Mouse (Mus musculus) c-Kit-positive CD71-positive TER-119-negative erythroid progenitor cells, embryonic 14.5 days (primary cell): ENCODE measurements around the gene Sh3bgrl2.

Experiments used
- DNase-seq: peaks from one replicate; pipeline ENCODE4 v3.0.0-alpha.2; 2013; ENCODE audit warnings: low read depth

The Sh3bgrl2 gene

DNA sequence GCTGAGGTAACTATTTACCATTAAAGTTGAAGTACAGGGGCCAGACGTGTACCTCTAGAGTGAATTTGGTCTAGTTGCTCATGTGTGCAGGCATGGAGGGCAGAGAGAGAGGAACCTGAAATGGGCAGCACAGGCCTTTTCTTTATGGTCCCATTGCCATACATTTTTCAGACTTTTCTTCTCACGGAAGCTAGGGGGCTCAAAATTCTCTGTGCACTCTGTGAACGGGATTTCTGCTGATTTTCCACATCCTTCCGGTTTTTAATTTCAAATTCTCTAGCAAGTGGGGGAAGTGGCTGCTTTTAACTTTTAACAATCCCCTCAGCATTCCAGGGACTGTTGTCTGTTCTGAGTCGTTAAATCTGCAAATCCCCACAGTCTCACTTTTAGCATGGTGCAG lies 83.8 kb downstream of the Sh3bgrl2 start:
- DNase-seq, result no peak

DNA sequence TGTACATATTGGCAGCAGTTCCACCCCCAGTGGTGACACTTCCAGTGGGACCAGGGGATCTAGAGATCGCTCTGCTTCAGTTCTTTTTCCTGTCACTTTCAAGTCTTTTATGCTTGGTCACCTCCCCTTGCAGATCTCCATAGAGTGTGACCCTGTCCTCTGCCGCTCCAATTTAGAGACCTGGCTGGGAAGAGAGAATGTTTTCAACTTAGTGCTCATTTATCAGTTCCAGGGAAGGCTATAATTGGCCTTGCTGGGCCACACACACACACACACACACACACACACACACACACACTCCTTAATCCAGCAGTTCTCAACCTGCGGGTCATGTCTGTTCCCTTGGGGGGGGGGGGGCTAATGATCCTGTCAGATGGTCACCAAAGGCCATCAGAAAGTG lies 86.6 kb downstream of the Sh3bgrl2 start:
- no peak for DNase-seq

DNA sequence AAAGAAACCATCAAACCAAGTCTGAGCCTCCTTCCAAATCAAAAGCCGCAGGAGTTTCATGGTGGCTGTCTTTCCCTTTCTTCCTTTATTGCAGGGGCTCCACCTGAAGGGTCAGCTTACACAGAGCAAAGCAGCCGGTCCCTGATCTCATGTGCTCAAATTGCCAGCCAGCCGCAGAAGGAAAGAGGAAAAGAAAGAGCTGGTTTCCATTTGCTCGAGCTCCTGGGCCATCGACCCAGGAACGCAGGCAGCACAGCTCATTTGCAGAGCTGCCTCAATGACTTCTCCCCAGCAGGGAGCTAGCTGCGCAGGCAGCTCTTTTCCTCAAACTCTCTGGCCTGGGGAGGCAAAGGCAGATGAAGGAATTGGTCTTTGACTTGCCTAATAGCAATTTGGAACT lies 87.9 kb downstream of the Sh3bgrl2 start:
- no peak for DNase-seq

DNA sequence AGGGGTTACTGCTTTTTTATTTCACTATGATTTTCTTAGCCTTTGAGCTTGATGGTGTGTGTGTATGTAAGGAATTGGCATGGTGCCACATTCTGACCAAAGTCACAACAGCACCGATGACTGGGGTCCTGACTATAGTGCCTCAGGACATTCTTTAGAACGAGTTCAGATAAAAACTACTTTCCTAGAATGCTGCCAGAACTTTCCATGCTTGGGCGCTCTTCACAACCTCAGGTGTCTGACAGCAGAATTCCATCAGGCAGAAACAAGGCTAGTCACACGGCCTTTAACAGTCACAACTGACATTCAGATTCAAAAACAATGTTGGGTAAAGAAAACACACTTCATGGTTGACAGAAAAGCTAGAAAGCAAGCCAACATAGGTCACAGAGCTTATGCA lies 95.0 kb downstream of the Sh3bgrl2 start:
- DNase-seq, result no peak

DNA sequence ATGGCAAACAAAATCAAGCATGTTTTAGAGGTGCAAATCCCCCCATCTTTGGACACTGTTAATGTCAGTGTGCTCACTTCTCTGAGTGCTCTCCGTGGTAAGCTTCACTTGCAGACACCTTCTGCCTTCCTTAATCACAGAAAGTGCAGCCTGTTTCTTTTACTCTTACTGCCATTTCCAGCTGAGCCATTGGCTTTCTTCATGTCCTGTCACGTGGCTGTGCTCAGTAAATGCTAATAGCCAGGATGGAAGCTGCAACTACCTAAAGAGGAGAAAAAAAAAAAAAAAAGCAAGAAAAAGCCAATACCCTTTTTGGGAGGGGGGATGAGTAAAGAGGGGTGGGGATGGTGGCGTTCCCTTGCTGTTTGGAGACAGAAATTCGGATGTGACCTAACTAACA lies 95.7 kb downstream of the Sh3bgrl2 start:
- no peak for DNase-seq

DNA sequence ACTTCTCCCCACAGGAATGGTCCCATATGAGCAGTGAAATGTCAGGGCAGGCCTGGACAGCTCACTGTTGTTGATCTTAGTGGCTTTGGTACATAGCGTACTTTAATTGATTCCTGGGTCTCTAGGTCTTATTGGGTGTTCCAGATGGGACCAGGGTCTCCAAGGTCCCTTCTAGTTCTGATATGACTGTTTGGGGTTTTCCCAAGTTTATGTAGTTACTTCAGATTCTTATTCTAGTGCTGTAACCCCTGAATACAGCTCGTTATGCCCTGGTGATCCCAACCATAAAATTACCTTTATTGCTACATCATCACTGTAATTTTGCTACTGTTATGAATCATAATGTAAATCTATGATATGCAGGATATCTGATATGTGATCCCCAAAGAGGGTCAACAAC lies 98.1 kb downstream of the Sh3bgrl2 start:
- no peak for DNase-seq

DNA sequence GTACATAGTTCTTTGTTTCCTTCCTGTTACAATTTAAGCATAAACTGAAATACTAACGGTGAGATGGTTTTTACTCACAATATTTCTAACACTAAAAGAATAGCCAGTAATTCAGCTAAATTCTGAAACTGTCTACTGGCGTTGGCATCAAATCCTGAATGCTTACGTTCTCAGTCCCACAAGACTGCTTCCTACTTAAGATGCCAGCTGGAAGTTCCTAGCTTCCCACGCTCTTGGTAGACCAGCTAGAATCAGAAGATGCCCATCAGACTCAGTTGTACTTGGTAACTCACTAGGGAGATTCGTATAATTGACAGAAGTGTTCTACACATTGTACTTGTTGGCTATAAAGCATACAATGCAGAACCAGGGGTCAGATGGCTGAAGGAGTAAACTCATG lies 98.6 kb downstream of the Sh3bgrl2 start:
- DNase-seq, result no peak

DNA sequence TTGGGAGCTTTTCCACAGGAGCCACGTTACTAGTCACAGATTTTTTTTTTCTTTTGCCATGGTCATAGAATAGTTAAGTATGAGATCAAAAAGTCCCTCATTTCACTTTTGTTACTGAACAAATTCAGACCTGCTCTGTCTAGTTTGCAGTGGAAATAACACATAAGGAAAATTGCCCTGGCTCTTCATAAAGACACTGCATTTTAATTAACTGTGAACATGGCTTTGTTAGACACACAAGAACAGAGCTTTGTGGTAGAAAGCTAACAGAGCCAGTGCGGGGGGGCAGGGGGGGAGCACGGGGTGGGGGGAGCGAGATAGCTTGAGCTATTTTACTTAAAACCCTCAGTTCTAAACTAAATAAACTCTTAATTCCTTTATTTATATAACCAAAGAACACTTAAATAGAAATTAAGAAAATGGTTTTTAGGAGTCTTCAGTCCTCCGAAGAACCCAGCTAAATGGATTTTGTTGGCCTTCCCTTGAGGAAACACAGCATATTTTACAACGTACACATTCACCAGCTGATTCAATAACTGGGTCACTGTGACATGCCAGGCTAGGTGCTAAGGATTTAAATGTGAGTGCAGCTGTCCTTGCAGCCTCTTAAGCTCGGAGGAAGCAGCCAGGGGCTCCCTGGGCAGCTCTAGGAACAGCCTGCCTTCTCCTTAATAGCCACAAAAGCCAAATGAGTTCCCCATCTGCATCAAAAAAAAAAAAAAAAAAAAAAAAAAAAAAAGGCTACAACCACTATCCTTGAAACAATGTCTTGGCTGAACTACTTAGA lies 100.0 kb downstream of the Sh3bgrl2 start:
- no peak for DNase-seq

DNA sequence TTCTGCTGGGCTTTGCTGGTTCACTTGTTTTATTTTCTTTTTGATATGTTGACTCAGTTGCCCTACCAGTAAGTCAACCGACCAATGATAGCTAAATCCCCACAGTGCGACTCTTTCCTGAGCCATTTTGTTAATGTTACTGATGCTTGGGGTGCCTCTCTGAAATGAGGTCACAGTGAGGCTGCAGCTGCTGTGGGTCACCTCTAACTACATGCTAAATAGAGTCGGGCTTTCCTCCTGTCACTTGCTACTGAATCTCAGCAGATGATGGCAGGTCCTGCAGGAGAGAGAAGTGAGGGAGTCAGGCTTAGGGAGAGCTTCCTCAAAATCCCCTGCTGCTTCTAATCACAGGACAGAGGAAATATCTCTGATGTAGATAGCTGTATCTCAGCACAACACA lies 100.6 kb downstream of the Sh3bgrl2 start:
- no peak for DNase-seq

DNA sequence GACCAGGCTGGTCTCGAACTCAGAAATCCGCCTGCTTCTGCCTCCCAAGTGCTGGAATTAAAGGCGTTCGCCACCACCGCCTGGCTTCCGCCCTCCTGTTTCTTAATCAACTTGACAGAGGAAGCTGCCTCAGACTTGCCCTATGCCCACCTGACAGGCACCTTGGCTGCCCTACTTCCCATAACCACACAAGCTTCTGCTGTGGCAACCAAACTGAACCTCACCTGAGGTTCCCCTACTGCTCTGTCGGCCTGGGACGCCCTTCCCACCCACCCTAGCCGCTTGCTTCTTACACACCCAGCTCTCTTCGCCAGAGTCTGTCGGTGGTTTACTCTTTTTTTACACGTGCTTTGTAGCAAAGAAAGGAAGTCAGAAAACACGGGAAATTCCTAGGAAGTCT lies 103.9 kb downstream of the Sh3bgrl2 start:
- DNase-seq, result no peak

DNA sequence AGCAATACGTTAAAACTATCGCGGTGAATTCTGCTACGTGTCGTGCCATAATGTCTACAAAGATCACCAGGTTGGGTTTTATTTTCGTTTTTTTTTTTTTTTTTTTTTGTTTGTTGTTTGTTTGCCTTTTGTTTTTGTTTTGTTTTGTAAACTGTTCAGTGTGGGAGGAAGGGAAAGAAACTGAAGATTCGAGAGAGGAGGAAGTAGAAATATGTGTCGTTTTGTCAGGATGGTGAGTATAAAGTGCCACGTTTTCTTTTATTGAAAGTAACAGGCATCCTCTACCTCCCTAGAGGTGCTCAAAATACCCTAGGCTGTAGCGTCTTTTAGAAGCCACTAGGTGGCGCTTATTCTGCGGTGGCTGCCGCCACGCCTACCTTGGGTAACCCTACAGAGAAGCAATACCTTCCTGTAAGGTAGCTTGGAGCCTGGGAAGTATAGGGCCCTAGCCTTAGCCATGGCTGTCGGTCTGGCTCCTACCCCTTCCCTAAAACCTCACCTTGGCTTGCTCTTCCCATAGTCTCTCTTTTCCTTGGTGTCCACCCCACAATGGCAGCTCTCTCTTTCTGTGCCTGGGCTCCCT lies 104.6 kb downstream of the Sh3bgrl2 start:
- peak; percentile 4 for DNase-seq

DNA sequence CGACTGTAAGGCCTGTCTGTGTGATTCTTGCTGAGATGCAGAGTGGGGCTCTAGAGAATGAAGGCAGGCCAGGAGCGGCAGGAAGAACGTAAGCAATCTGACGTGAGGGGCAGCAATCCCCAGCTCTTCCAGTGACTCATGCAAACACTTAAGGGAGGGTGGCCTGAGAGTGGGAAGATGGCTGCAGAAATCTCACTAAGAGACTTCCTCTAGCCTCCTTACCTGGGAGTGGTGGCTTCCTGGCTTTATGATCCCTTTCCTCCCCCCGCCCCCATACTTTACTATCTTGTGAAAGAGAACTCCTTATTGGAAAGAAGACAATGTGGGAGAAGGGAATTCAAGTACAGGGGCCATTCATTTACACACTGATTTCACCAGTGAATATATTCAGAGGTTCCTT lies 106.5 kb downstream of the Sh3bgrl2 start:
- DNase-seq, result no peak

DNA sequence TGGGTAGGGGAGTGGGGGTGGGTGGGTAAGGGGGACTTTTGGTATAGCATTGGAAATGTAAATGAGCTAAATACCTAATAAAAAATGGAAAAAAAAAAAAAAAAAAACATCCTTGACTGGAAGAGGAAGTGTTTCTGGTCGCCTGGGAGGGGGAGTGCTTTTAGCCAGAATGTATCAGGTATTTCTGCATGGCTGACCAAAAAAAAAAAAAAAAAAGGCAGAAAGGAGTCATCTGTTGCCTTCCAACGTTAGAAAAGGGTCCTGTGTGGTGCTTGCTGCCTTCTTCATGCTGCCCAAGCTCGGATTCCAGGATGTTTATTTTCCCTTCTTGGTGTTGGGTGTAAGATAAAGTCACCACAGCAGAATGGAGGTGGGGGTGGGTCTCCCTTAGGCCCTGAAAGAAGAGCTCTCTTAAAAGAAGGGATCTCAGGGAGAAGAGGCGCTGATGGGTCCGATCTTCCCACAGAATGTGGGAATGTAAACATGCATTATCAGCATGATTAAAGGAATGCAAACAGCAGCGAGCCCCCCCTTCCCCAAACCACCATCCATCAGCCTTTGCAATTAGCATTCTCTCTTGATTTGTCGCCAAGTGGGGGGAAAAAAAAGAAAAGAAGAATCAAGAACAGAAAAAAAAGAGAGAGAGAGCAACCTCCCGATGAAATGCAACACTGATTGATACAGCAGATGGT lies 109.0 kb downstream of the Sh3bgrl2 start:
- no peak for DNase-seq

DNA sequence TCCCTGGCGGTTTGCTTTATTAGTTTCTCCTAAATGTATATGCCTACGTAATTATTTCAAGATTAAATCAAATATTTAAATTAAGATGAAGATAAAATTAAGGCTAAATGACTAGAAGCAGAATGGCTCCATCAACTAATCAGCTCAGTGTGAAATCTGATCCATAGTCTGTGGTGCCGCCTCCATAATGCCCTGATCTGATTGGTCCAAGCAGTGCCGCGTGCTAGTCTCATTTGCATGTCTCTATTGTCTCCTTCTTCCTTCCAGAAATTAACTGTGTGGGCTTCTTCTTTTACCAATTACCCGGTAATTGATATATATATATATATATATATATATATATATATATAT lies 109.5 kb downstream of the Sh3bgrl2 start:
- no peak for DNase-seq

DNA sequence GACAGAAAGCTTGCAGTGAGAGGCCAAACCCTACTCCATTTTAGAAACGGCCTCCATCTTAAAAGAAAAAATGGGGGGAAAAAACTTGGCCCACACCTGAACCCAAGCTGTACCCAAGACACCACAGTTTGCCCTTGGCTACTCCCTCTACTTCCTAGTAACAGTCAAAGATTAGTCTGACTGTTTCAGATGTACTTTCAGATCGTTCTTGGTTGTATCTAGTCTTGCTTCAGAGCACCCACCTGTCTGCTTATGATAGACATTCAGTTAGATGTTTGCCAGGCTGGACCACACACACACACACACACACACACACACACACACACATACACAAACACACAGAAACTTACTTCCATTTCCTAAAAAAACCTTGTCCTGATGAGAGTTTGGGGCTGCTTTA lies 111.0 kb downstream of the Sh3bgrl2 start:
- DNase-seq, result no peak

DNA sequence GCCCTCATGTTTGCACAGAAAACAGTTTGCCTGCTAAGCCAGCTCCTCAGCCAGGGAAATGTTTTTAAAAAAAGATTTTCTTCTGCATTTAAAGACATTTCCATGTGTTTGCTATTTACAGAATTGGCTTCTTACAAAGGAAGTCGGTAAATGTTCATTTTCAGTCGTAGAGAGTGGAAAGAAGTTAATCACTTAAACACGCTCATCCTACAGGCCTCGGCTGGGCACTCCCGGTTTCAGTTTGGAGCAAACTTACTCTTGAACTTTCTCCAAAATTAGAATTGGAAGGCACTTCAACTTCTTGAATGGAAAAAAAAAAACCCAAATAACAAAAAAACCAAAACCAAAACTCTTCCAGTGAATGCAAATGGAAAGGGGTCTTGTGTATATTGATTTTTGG lies 113.7 kb downstream of the Sh3bgrl2 start:
- no peak for DNase-seq

DNA sequence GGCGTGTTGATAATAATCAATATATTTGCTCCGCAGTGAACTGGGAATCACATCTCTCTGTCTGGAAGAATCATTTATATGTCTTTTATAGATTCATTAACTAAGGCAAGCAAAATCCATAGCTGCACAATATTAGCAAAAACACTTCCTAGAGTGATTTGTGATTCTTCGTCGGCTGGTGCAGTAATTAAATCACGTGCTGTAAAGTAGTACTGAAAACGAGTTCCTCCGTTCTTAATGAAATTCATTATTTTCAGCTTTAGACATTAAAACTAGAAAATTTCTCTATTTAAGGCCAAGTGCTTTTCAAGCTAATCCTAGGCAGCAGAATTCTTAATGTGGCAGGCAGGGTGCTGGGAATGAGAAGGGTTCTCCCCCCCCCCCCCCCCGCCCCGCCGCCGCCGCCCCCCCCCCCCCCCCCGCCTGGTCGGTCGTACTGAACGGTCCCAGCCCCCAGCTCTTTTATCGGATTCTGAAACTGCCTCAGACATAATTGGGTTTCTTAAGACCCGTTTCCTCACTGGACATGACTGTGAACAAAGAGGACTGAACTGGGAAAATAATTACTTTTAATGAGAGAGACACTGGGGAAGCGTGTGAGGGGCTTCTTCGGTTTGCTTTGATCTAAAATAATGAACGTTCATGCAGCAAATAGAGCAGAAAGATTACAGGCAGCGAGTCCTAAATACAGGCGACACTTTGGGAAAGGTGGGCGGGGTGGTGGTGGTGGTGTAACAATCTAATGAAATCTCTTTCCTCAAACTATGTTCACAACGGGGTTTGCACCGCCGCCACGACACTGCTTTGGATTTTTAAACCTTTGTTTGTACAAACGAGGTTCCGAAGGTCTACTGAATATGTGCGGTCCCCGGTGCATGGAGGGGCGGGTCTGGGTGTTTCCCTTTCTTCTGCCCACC lies 116.1 kb downstream of the Sh3bgrl2 start:
- no peak for DNase-seq

DNA sequence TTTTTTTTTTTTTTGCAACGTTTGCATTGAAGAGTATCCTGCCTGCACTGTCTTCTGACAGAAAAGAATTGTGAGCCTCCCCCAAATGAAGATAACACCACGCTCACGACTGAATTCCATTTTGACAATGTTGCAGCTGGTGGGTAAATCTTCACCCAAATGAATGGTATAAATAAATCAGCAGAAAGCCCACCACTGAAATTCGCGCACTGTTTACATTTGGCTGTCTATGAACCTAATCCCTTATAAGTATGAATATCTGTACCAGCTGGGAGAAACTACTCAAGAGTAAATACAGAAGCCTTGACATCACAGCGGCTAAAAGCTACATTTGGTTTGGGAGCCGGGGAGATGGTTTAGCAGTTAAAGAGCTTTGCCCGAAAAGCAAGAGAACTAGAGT lies 116.8 kb downstream of the Sh3bgrl2 start:
- no peak for DNase-seq

DNA sequence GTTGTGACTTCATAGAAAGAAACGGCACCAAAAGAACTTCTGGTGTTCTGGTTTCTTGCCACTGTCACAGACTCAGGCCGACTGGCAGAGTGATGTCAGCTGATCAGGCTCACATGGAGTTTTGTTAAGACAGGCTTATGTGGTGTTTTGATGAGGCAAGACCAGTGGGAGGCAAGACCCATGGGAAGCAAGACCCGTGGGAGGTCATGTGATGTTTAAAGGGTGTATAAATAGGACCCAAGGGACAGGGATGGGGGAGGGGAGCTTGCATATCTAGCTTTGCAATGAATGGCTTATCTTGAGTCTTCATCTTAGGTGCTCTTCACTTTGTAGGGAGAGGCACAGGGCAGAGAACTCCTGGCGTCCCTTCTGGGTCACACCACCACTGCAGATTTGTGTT lies 118.9 kb downstream of the Sh3bgrl2 start:
- no peak for DNase-seq

DNA sequence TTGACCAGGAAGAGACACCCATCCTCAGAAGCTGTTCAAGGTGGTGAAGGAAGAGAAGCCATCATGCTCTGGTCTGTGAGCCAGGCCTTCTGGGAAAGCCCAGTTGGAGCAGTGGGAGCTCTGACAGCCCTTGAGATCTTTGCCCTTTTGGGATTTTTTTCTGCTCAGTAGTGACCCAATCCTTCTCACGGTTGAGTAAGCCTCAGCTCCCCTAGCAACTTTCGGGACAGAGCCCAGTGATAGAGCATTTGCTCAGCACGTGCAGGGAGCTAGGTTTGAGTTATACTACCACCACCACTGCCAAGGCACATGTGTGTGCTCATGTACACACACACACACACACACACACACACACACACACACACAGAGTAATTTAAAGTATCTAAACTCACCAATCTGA lies 131.5 kb downstream of the Sh3bgrl2 start:
- DNase-seq, result no peak

DNA sequence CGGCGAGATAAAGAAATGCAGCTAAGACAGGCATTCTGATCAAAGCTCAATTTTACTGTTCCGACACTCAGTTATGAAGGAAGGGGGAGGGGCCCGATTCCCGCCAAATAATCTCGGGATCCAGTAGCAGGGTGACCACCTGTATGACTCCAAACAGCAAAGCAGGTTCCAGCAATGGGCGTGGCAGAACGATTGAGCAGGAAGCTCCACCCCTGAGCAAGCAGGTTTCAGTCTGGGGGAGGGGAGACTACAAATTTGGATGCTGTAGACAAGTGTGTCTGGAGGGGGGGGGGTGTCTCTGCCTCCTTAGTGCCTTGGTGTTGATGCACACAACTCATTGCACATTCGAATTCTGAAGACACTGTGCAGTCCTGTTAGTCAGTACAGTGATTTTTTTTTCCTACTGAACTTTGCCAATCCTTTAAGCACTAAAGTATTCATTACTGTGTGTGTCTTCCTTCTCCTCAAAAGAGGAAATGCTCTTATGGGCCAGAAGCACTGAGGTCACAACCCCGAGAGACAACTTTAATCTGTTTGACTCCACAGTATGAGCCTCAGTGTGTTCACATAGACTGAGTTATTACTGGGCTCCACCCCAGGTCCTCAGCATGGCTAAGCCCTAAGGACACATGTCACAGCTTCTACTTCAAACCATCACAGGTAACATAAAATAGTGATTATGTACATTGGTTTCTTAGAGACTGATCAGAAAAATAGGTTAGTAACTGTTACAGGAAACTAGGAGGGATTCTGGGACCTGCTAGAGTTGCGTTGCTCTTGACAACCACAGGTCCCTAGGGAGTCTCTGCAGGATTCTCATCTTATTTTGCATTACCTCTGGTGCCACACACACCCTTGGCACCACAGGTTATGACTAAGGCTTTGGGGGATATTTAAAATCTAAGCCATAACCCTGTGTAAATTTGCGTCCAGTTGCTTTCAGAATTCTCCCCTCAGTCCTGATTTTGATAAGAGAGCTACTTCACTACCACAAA lies 133.8 kb downstream of the Sh3bgrl2 start:
- no peak for DNase-seq
